Mouse (Mus musculus): ENCODE data around the gene Fabp7. TPM values are rescaled to one million over a fixed set of nuclear protein-coding genes. Genes with fewer than 3 reads are reported as not detected.

Fabp7 gene
- polyA plus RNA-seq, 1 experiment from 2014 or later: 9.3 TPM

GRCm38 (mm10) chr10:57783289-57784130, 1.2 kb upstream of the Fabp7 start:
- ATAC-seq (ENCODE audit: low FRiP score, low read depth): no peak
- Histone ChIP-seq H3K27ac (no peak overlapping the region), H3K27me3 (no peaks in the 10 kb centered on the region), H3K4me1 (peaks cover 10% of the 10 kb centered on the region), H3K36me3 (no peaks in the 10 kb centered on the region), H3K9ac (no peak overlapping the region), H3K4me3 (no peak overlapping the region), H3K9me3 (no peaks in the 10 kb centered on the region), H3K4me2 (replicated peaks) (no peak overlapping the region)
- 33% methylated on average over 12 of the region's 13 CpGs for WGBS

GRCm38 (mm10) chr10:57784131-57784875, 378 bp upstream of the Fabp7 start:
- ATAC-seq (ENCODE audit: low FRiP score, low read depth): peak; percentile 48; the same call in 1 of the 2 replicates
- peak overlapping the region; percentile 27; the same call in 1 of the 2 replicates for H3K4me2 ChIP-seq (replicated peaks)
- 18% methylated on average over 7 of the region's 7 CpGs for WGBS

DNA sequence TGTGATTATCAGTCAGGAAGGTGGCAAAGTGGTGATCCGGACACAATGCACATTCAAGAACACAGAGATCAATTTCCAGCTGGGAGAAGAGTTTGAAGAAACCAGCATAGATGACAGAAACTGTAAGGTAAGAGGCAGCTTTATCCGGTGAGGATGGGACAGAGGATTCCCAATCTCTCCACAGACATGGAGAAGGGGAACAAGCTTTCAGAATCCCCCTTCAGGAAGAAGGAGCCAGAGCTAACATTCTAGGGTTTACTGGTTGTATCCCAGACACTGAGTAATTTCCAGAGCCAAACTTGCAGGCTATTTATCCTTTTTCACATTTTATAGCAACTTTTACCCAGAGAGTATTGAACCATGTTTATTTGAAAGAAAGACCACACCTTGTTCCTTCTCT, 871 bp downstream of the Fabp7 start:
- ATAC-seq (ENCODE audit: low FRiP score, low read depth): no peak
- Histone ChIP-seq H3K36me3 (no peaks in the 10 kb centered on the region), H3K27ac (no peak overlapping the region), H3K9me3 (no peaks in the 10 kb centered on the region), H3K4me3 (no peak overlapping the region), H3K27me3 (no peaks in the 10 kb centered on the region), H3K4me1 (peaks cover 10% of the 10 kb centered on the region), H3K9ac (no peak overlapping the region), H3K4me2 (replicated peaks) (no peak overlapping the region)
- 67% methylated on average over 2 of the region's 2 CpGs for WGBS

More at GRCm38 (mm10) chr10:57784131-57784875, 378 bp upstream of the Fabp7 start:
- H3K9me3 ChIP-seq: no peaks in the 10 kb centered on the region
- H3K36me3 ChIP-seq: no peaks in the 10 kb centered on the region
- no peaks in the 10 kb centered on the region for H3K27me3 ChIP-seq
- H3K4me1 ChIP-seq: peaks cover 10% of the 10 kb centered on the region
- no peak overlapping the region for H3K27ac ChIP-seq
- no peak overlapping the region for H3K4me3 ChIP-seq
- H3K9ac ChIP-seq: 0 out of 2 replicates have a peak overlapping the region, but pooled peaks have one; percentile 13

GRCm38 (mm10) chr10:57792957-57793356, 8.3 kb downstream of the Fabp7 start:
- Histone ChIP-seq H3K4me1 (peaks cover 17% of the 10 kb centered on the region), H3K36me3 (no peaks in the 10 kb centered on the region), H3K9me3 (no peaks in the 10 kb centered on the region), H3K4me2 (replicated peaks) (no peak overlapping the region), H3K27me3 (no peaks in the 10 kb centered on the region), H3K27ac (no peak overlapping the region), H3K4me3 (no peak overlapping the region), H3K9ac (no peak overlapping the region)
- WGBS: 96% methylated on average over 1 of the region's 1 CpGs
- ATAC-seq (ENCODE audit: low FRiP score, low read depth): no peak

- no peaks in the 10 kb centered on the region for H3K9me3 ChIP-seq
- H3K27me3 ChIP-seq: no peaks in the 10 kb centered on the region
- peaks cover 17% of the 10 kb centered on the region for H3K4me1 ChIP-seq
- no peak for ATAC-seq (ENCODE audit: low FRiP score, low read depth)
- WGBS: 75% methylated on average over 7 of the region's 7 CpGs
- H3K36me3 ChIP-seq: no peaks in the 10 kb centered on the region
- H3K4me2 ChIP-seq (replicated peaks): peak within 1 kb of the TSS; percentile 96
- no peak within 1 kb of the TSS for H3K27ac ChIP-seq
- peak within 1 kb of the TSS; percentile 73 for H3K9ac ChIP-seq
- peak within 1 kb of the TSS; percentile 59 for H3K4me3 ChIP-seq
These were observed 9.3 kb downstream of the Fabp7 start, which contains the start of gene Smpdl3a for GRCm38 (mm10) chr10:57794018-57794417. Smpdl3a (plus strand) TSS chr10:57794335.

- no peaks in the 10 kb centered on the region for H3K36me3 ChIP-seq
- H3K4me2 ChIP-seq (replicated peaks): peak overlapping the region; percentile 96
- H3K4me3 ChIP-seq: peak overlapping the region; percentile 59
- H3K9me3 ChIP-seq: no peaks in the 10 kb centered on the region
- peak; percentile 78 for ATAC-seq (ENCODE audit: low FRiP score, low read depth)
- peak overlapping the region; percentile 73 for H3K9ac ChIP-seq
- H3K4me1 ChIP-seq: peaks cover 17% of the 10 kb centered on the region
- 3% methylated on average over 44 of the region's 44 CpGs for WGBS
- no peak overlapping the region for H3K27ac ChIP-seq
- no peaks in the 10 kb centered on the region for H3K27me3 ChIP-seq
These were observed 10.1 kb downstream of the Fabp7 start for GRCm38 (mm10) chr10:57794491-57795461.

DNA sequence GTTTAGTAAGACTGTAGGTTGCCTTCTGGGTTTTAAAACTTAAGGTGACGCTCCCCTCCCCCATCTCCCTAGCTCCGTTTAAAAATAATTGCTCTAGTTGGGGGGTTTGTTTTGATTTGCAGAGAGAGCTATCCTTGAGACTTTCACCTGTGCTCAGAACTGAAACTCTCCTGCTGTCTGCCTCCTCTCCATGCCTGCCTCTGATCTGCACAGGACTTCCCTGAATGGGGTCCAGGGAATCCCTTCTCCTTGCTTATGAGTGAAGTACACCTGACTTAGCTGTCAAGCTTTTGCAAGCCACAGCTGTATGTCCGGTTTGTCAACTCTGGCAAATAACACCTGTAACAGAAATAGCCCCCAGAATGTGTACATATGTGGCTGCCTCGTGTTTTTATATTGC, 10.9 kb downstream of the Fabp7 start:
- no peak for ATAC-seq (ENCODE audit: low FRiP score, low read depth)
- no peaks in the 10 kb centered on the region for H3K9me3 ChIP-seq
- H3K27ac ChIP-seq: no peak overlapping the region
- peak overlapping the region; percentile 73; the same call in 1 of the 2 replicates for H3K9ac ChIP-seq
- 20% methylated on average over 4 of the region's 4 CpGs for WGBS
- H3K4me2 ChIP-seq (replicated peaks): peak overlapping the region; percentile 96
- peak overlapping the region; percentile 59 for H3K4me3 ChIP-seq
- no peaks in the 10 kb centered on the region for H3K36me3 ChIP-seq
- H3K27me3 ChIP-seq: no peaks in the 10 kb centered on the region
- peaks cover 17% of the 10 kb centered on the region for H3K4me1 ChIP-seq

DNA sequence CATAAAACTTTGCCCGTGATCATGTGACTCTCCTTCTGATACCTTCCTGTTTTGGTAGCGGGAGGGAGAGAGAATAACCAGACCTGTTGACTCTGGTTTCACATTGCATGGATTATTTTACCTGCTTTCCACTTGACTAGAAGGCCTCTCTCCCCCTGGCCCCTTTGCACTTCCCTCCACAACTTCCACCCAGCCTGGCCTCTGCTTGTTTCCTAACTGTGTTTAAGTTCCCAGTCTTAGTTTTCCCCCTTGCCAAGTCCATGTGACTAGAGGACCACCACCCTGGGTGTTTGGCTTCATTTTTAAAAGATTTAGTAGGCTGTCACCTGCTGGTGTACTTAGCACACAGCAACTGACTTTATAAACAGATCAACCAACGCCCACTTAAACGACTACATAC, 11.4 kb downstream of the Fabp7 start:
- WGBS: 34% methylated on average over 4 of the region's 4 CpGs
- ATAC-seq (ENCODE audit: low FRiP score, low read depth): peak; percentile 38; the same call in 1 of the 2 replicates
- Histone ChIP-seq H3K4me3 (no peak overlapping the region), H3K27me3 (no peaks in the 10 kb centered on the region), H3K9ac (no peak overlapping the region), H3K27ac (no peak overlapping the region), H3K4me2 (replicated peaks) (peak overlapping the region; percentile 96), H3K4me1 (peaks cover 17% of the 10 kb centered on the region), H3K9me3 (no peaks in the 10 kb centered on the region), H3K36me3 (no peaks in the 10 kb centered on the region)

DNA sequence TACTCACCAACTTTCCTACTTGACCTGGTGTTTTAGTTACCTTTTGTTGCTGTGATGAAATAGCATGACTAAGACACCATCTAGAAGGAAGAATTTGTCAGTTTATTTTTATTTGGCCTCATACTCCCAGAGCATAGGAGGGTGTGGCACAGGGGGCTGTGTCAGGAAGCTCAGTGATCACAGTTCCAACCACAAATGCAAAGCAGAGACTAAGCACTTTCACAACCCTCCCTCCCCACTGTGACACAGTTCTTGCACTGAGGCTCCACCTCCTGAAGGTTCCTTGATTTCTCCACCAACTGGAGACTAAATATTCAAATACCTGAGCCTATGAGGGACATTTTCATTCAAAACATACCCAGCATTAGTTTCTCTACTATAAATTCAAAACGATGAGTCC, 14.8 kb downstream of the Fabp7 start:
- 93% methylated on average over 1 of the region's 1 CpGs for WGBS
- Histone ChIP-seq H3K36me3 (no peaks in the 10 kb centered on the region), H3K27me3 (no peaks in the 10 kb centered on the region), H3K4me1 (peaks cover 13% of the 10 kb centered on the region), H3K4me3 (no peak overlapping the region), H3K9ac (no peak overlapping the region), H3K4me2 (replicated peaks) (no peak overlapping the region), H3K27ac (no peak overlapping the region), H3K9me3 (no peaks in the 10 kb centered on the region)
- ATAC-seq (ENCODE audit: low FRiP score, low read depth): no peak

DNA sequence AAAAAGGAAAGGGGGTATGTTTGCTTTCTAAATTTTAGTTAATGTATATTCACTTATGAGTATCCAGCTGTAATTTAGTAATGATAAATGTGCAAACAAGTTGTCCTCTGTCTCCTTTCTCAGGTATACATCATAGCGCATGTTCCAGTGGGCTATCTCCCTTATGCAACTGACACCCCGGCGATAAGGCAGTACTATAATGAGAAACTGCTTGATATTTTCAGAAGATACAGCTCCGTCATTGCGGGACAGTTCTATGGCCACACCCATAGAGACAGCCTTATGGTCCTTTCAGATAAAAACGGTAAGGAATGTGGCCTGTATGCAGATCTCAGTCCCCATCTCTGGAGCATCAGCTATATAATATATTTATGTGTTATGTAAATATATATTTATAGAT, 23.1 kb downstream of the Fabp7 start:
- H3K27ac ChIP-seq: no peak overlapping the region
- no peak overlapping the region for H3K4me3 ChIP-seq
- H3K36me3 ChIP-seq: no peaks in the 10 kb centered on the region
- no peaks in the 10 kb centered on the region for H3K9me3 ChIP-seq
- no peaks in the 10 kb centered on the region for H3K4me1 ChIP-seq
- 95% methylated on average over 6 of the region's 6 CpGs for WGBS
- no peak overlapping the region for H3K9ac ChIP-seq
- no peak for ATAC-seq (ENCODE audit: low FRiP score, low read depth)
- no peak overlapping the region for H3K4me2 ChIP-seq (replicated peaks)
- H3K27me3 ChIP-seq: no peaks in the 10 kb centered on the region

DNA sequence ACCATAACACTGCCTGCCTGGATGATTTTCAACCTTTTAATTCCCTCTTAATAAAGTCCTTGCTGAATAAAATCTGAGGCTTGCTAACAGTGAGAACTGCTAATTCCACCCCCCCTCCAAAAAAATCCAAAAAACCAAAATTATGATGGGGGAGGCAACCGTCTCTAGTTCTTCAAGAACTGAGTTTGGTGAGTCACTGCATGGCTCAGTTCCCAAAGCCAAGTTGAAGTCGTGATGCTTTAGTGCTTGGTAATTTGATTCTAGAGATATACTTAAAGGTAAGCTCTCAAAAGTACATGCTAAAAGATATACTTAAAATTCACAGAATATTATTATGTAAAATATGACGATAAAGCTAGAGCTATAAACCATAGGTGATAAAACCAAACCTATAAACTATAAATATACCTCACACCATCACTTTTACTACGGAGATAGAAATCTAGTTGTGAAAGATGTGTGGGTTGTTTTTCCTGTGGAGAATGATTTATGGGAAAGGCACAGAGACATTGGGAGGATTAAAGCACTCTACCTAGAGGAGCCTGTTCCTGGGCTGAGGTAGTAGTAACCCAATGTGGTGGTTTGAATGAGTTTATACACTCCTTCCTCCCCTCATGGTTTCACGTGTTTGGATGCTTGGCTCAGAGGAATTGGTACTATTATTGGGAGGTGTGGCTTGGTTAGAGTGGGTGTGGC, 27.6 kb downstream of the Fabp7 start:
- Histone ChIP-seq H3K4me3 (no peak overlapping the region), H3K36me3 (no peaks in the 10 kb centered on the region), H3K27ac (no peak overlapping the region), H3K4me2 (replicated peaks) (no peak overlapping the region), H3K27me3 (no peaks in the 10 kb centered on the region), H3K4me1 (no peaks in the 10 kb centered on the region), H3K9ac (no peak overlapping the region), H3K9me3 (no peaks in the 10 kb centered on the region)
- WGBS: 76% methylated on average over 5 of the region's 5 CpGs
- no peak for ATAC-seq (ENCODE audit: low FRiP score, low read depth)

Measured in limb, embryonic 13.5 days (tissue).